Mouse (Mus musculus): Measurements from ENCODE around the gene Derl2. TPM values are rescaled to one million over a fixed set of nuclear protein-coding genes. Genes with fewer than 3 reads are reported as not detected.

Gene Derl2
- polyA plus RNA-seq, 1 experiment, result 14.1 TPM

DNA sequence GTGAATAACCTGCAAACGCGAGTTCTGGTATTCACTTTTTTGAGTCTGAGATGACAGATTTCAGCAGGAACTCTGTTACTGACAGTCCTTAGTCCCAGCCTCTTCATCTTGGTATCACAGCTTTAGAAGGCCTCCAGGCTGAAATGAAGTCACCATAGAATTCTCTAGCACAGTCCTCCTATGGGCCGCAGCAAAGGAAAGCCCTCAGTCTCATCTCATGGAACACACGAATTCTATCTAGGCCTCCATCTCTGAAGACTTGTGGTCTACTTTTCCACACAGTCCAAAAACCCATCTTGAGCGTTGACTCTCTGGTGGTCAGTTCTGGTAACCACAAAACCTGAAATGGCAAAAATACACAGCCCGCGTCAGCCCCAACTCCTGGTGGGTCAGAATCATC is 12.4 kb upstream of the Derl2 start:
- TF ChIP-seq CTCF (IDR thresholded peaks at IDR 0.05; ENCODE audit: borderline replicate concordance, control insufficient read depth, extremely low read depth, insufficient read depth, low read length, poor library complexity) (no peak), POLR2A (IDR thresholded peaks at IDR 0.05; ENCODE audit: control insufficient read depth, extremely low read depth, insufficient read depth, low read length, poor library complexity) (no peak)
- 79% methylated on average over 7 of the region's 7 CpGs for WGBS
- no peak overlapping the region for H3K27ac ChIP-seq (ENCODE audit: control insufficient read depth, insufficient read depth, low read length)
- no peak for DNase-seq
- H3K4me3 ChIP-seq (ENCODE audit: control insufficient read depth, insufficient read depth, low read length), result no peak overlapping the region
- H3K27me3 ChIP-seq (ENCODE audit: control insufficient read depth, insufficient read depth, low read length), result no peaks in the 10 kb centered on the region; the same call in 1 of the 2 replicates
- H3K4me1 ChIP-seq (replicated peaks; ENCODE audit: control insufficient read depth, insufficient read depth, low read length), result no peaks in the 10 kb centered on the region
- H3K36me3 ChIP-seq (ENCODE audit: control insufficient read depth, insufficient read depth, low read length), result peaks cover 13% of the 10 kb centered on the region

DNA sequence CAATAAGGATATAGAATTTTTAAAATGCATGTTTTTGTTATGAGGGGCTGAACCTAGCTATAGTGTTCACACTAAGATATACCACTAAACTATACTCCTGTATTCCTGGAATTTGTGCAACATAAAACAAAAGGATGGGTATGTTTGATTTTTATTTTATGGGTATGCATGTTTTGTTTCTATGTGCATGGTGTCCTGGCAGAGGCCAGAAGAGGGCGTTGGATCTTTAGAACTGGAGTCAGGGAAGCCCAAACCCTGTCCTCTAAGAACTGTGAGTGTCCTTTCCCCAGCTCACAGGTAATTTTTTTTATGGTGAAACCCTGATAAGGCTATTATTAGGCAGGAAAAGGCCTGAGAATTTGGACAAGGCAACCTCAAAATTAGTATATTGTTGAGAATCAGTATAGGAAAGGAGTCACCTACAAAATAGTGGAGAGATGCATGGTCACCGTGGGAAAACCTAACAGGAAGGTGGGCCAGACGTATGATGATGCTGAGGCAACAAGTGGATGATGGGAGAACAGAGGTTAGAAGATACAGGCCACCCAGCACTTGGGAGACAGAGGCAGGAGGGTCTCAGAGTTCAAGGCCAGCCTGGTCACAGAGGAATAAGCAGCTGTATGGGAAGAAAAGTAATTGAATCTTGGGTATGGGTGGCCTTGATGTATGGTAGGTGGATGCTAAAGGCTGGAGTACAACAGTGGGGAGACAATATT is 9.9 kb upstream of the Derl2 start:
- no peak overlapping the region for H3K4me3 ChIP-seq (ENCODE audit: control insufficient read depth, insufficient read depth, low read length)
- H3K27ac ChIP-seq (ENCODE audit: control insufficient read depth, insufficient read depth, low read length), result no peak overlapping the region
- DNase-seq, result no peak
- 78% methylated on average over 3 of the region's 3 CpGs for WGBS
- no peaks in the 10 kb centered on the region for H3K27me3 ChIP-seq (ENCODE audit: control insufficient read depth, insufficient read depth, low read length)
- H3K4me1 ChIP-seq (replicated peaks; ENCODE audit: control insufficient read depth, insufficient read depth, low read length), result no peaks in the 10 kb centered on the region
- no peak for TF ChIP-seq CTCF (IDR thresholded peaks at IDR 0.05; ENCODE audit: borderline replicate concordance, control insufficient read depth, extremely low read depth, insufficient read depth, low read length, poor library complexity)
- no peak for TF ChIP-seq POLR2A (IDR thresholded peaks at IDR 0.05; ENCODE audit: control insufficient read depth, extremely low read depth, insufficient read depth, low read length, poor library complexity)
- peaks cover 38% of the 10 kb centered on the region for H3K36me3 ChIP-seq (ENCODE audit: control insufficient read depth, insufficient read depth, low read length)

DNA sequence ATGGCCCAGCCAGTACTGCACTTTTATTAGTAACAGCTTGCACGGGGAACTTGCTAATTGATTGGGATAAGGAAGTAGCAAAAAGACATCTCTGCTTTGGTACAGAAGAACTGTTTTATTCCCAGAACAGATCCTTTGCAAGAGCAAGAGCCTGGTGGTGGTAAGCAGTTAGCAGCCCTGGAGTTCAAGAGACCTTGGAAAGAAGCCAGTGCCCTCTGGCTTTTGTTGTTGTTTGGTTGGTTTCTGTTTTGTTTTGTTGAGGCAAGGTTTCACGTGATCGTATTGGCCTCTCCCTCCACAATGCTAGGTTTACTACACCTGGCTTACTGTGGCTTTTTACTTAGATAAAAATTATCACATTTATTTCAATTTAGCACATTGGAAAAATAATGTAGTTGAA is 8.6 kb upstream of the Derl2 start:
- DNase-seq, result no peak

DNA sequence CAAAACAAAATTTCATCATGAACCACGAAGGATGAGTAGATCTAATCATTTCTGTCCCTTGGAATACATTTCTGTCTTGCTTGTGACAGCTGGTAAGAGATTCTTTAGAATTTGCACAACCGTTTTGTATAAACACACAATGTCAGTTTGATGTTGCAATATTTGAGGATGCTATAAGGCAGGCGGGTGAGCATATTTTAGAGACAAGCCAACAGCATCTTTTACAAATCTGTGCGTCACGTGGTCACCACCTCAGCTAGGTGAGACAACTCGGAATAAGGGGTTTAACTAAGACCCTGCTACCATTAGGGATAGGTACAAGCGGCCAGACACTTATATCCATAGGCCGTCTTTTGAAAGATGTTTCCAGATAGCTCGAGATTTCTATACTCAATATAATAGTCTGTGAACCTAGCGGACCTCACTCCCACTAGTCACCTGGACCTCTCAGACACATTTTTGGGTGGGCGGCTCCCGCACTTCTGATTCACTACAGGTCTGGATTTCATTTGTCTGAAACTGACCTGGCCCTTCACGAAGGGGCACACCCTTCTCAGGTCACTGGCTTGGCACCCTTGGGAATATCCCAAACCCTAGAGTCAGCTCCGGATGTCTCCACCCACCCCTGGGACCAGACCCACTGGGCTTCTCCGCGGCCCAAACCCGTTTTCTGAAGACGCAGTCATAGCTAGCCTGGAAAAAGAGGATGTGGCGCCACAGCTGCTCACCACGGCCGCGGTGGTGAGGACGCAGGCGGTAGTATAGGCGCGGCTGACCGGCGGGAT is 1.0 kb downstream of the Derl2 start:
- 8% methylated on average over 28 of the region's 28 CpGs for WGBS
- Histone ChIP-seq H3K36me3 (ENCODE audit: control insufficient read depth, insufficient read depth, low read length) (no peaks in the 10 kb centered on the region), H3K4me1 (replicated peaks; ENCODE audit: control insufficient read depth, insufficient read depth, low read length) (peaks cover 3% of the 10 kb centered on the region; the same call in 1 of the 2 replicates), H3K4me3 (ENCODE audit: control insufficient read depth, insufficient read depth, low read length) (peak overlapping the region; percentile 82), H3K27me3 (ENCODE audit: control insufficient read depth, insufficient read depth, low read length) (no peaks in the 10 kb centered on the region), H3K27ac (ENCODE audit: control insufficient read depth, insufficient read depth, low read length) (peak overlapping the region; percentile 29; the same call in 1 of the 2 replicates)
- TF ChIP-seq CTCF (IDR thresholded peaks at IDR 0.05; ENCODE audit: borderline replicate concordance, control insufficient read depth, extremely low read depth, insufficient read depth, low read length, poor library complexity) (no peak), POLR2A (IDR thresholded peaks at IDR 0.05; ENCODE audit: control insufficient read depth, extremely low read depth, insufficient read depth, low read length, poor library complexity) (no peak)
- no peak for DNase-seq

More for the DNA sequence above, 8.6 kb upstream of the Derl2 start:
- Histone ChIP-seq H3K27me3 (ENCODE audit: control insufficient read depth, insufficient read depth, low read length) (no peaks in the 10 kb centered on the region), H3K36me3 (ENCODE audit: control insufficient read depth, insufficient read depth, low read length) (peaks cover 39% of the 10 kb centered on the region), H3K27ac (ENCODE audit: control insufficient read depth, insufficient read depth, low read length) (no peak overlapping the region), H3K4me3 (ENCODE audit: control insufficient read depth, insufficient read depth, low read length) (no peak overlapping the region), H3K4me1 (replicated peaks; ENCODE audit: control insufficient read depth, insufficient read depth, low read length) (no peaks in the 10 kb centered on the region)
- 90% methylated on average over 3 of the region's 3 CpGs for WGBS
- no peak for TF ChIP-seq CTCF (IDR thresholded peaks at IDR 0.05; ENCODE audit: borderline replicate concordance, control insufficient read depth, extremely low read depth, insufficient read depth, low read length, poor library complexity)
- TF ChIP-seq POLR2A (IDR thresholded peaks at IDR 0.05; ENCODE audit: control insufficient read depth, extremely low read depth, insufficient read depth, low read length, poor library complexity), result no peak

DNA sequence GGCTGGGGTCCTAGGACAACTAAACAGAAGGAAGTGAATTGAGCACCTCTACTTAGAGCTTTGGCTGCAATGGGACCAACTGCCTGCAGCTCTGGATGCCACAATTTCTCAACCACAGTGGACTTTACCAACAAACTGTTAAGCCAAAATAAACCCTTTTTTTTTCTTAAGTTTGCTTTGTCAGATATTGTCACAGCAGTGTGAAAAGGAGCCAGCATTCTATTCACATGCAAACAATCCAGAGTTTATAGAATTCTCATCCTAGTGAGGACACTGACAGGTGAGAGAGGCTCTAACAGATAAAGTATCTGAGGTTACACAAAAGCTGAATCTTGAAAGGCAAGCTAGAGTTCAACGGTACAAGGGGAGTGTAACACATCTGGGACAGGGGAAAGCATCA is 2.6 kb downstream of the Derl2 start:
- 93% methylated on average over 1 of the region's 1 CpGs for WGBS
- H3K36me3 ChIP-seq (ENCODE audit: control insufficient read depth, insufficient read depth, low read length), result peaks cover 9% of the 10 kb centered on the region
- no peak for TF ChIP-seq POLR2A (IDR thresholded peaks at IDR 0.05; ENCODE audit: control insufficient read depth, extremely low read depth, insufficient read depth, low read length, poor library complexity)
- no peak for TF ChIP-seq CTCF (IDR thresholded peaks at IDR 0.05; ENCODE audit: borderline replicate concordance, control insufficient read depth, extremely low read depth, insufficient read depth, low read length, poor library complexity)

DNA sequence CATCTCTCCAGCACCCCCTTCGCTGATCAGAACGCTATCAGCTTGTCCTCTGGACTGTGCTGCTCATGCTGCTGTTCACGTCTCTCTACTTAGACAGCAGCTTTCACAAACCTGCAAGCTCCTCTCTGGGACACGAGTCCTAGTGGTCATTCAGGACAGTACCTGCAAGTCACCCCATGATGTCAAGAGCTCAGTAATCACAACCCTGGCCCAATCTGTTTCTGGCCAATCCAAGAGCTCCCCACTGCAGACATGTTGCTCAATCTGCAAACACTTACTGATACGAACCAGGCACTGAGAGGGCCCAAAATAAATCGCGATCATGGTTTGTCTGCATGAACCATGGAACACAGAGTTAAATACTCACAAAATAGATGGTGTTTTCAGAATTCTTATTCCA is 6.9 kb downstream of the Derl2 start:
- 98% methylated on average over 7 of the region's 7 CpGs for WGBS
- Histone ChIP-seq H3K27ac (ENCODE audit: control insufficient read depth, insufficient read depth, low read length) (no peak overlapping the region), H3K4me1 (replicated peaks; ENCODE audit: control insufficient read depth, insufficient read depth, low read length) (no peaks in the 10 kb centered on the region), H3K4me3 (ENCODE audit: control insufficient read depth, insufficient read depth, low read length) (no peak overlapping the region), H3K36me3 (ENCODE audit: control insufficient read depth, insufficient read depth, low read length) (peaks cover 32% of the 10 kb centered on the region), H3K27me3 (ENCODE audit: control insufficient read depth, insufficient read depth, low read length) (no peaks in the 10 kb centered on the region)
- no peak for DNase-seq
- TF ChIP-seq POLR2A (IDR thresholded peaks at IDR 0.05; ENCODE audit: control insufficient read depth, extremely low read depth, insufficient read depth, low read length, poor library complexity) (no peak), CTCF (IDR thresholded peaks at IDR 0.05; ENCODE audit: borderline replicate concordance, control insufficient read depth, extremely low read depth, insufficient read depth, low read length, poor library complexity) (no peak)

More for the DNA sequence above, 2.6 kb downstream of the Derl2 start:
- Histone ChIP-seq H3K27ac (ENCODE audit: control insufficient read depth, insufficient read depth, low read length) (no peak overlapping the region), H3K4me1 (replicated peaks; ENCODE audit: control insufficient read depth, insufficient read depth, low read length) (peaks cover 3% of the 10 kb centered on the region; the same call in 1 of the 2 replicates), H3K27me3 (ENCODE audit: control insufficient read depth, insufficient read depth, low read length) (no peaks in the 10 kb centered on the region), H3K4me3 (ENCODE audit: control insufficient read depth, insufficient read depth, low read length) (no peak overlapping the region)
- DNase-seq, result no peak
